In the genomic region with DNA sequence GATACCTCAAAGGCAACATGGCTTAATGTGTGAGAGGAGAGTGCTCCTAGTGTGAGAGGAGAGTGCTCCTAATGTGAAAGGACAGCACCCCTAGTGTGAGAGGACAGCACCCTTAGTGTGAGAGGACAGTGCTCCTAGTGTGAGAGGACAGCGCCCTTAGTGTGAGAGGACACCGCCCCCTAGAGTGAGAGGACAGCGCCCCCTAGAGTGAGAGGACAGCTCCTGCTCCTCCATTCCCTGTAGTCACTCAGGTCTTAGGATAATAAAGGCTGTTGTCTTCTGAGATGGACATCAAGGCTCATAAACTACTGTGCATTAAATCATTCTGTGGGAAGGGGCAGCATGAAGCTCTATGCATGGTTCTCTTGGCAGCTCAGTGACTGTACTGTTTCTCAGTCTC, we compare ENCODE assay signal across 9 mouse cellular contexts. TPM values are rescaled to one million over a fixed set of nuclear protein-coding genes. Genes with fewer than 3 reads are reported as not detected.
DNase-seq lines count a peak whose midpoint lies in the region; ATAC-seq and TF ChIP-seq lines count a peak whose summit lies in the region.
"Had no signal": no experiment of that assay in that cellular context is flagged by ENCODE, and none has a peak within 500 bp of the region (broad histone marks: within the 10 kb centered on the region; RNA-seq: fewer than 3 reads in every experiment).

No protein-coding gene starts in this region.

- peak; percentile 76 for TF ChIP-seq CTCF in hindbrain, postnatal 0 days (IDR thresholded peaks at IDR 0.05; ENCODE audit: low read depth)

- H3K4me2 ChIP-seq in hindbrain, postnatal 0 days (ENCODE audit: low read depth, low read length) = no peak overlapping the region
- no peak overlapping the region for H3K4me2 ChIP-seq in hindbrain, embryonic 13.5 days
- H3K4me2 ChIP-seq in kidney, embryonic 16.5 days (replicated peaks; ENCODE audit: low read depth, low read length) = no peak overlapping the region

- H3K4me1 ChIP-seq in hindbrain, postnatal 0 days (ENCODE audit: insufficient read depth, low read length) = no peaks in the 10 kb centered on the region
- no peaks in the 10 kb centered on the region for H3K4me1 ChIP-seq in hindbrain, embryonic 13.5 days (replicated peaks)
- H3K4me1 ChIP-seq in kidney, embryonic 16.5 days (ENCODE audit: insufficient read depth, low read length) = no peaks in the 10 kb centered on the region

- 18% methylated on average over 3 of the region's 3 CpGs for WGBS in hindbrain, postnatal 0 days
- 17% methylated on average over 3 of the region's 3 CpGs for WGBS in hindbrain, embryonic 13.5 days
- WGBS in kidney, embryonic 16.5 days = 11% methylated on average over 3 of the region's 3 CpGs

- no peaks in the 10 kb centered on the region for H3K27me3 ChIP-seq in hindbrain, postnatal 0 days (ENCODE audit: insufficient read depth, low read length)
- H3K27me3 ChIP-seq in hindbrain, embryonic 13.5 days = peaks cover 4% of the 10 kb centered on the region; the same call in 1 of the 2 replicates
- H3K27me3 ChIP-seq in kidney, embryonic 16.5 days (ENCODE audit: insufficient read depth, low read length) = no peaks in the 10 kb centered on the region

- no peak overlapping the region for H3K4me3 ChIP-seq in hindbrain, postnatal 0 days (ENCODE audit: low read length)
- no peak overlapping the region for H3K4me3 ChIP-seq in hindbrain, embryonic 13.5 days
- H3K4me3 ChIP-seq in kidney, embryonic 16.5 days (ENCODE audit: low read length) = no peak overlapping the region

- no peaks in the 10 kb centered on the region for H3K9me3 ChIP-seq in hindbrain, postnatal 0 days (ENCODE audit: low read length)
- no peaks in the 10 kb centered on the region for H3K9me3 ChIP-seq in hindbrain, embryonic 13.5 days
- H3K9me3 ChIP-seq in kidney, embryonic 16.5 days (ENCODE audit: low read length) = no peaks in the 10 kb centered on the region

- H3K27ac ChIP-seq in hindbrain, postnatal 0 days = no peak overlapping the region
- no peak overlapping the region for H3K27ac ChIP-seq in hindbrain, embryonic 13.5 days
- H3K27ac ChIP-seq in kidney, embryonic 16.5 days (ENCODE audit: low read length) = no peak overlapping the region

- H3K9ac ChIP-seq in hindbrain, postnatal 0 days (replicated peaks; ENCODE audit: low read length) = no peak overlapping the region
- H3K9ac ChIP-seq in hindbrain, embryonic 13.5 days = no peak overlapping the region
- H3K9ac ChIP-seq in kidney, embryonic 16.5 days (replicated peaks; ENCODE audit: low read length) = no peak overlapping the region

- ATAC-seq in hindbrain, postnatal 0 days = peak; percentile 52
- ATAC-seq in hindbrain, embryonic 13.5 days (ENCODE audit: low FRiP score) = no peak
- ATAC-seq in kidney, embryonic 16.5 days (ENCODE audit: low FRiP score, low TSS enrichment) = 0 out of 2 replicates have a peak, but pooled peaks have one; percentile 5

- peak; percentile 54 for DNase-seq in hindbrain, postnatal 0 days (ENCODE audit: low spot score)
- peak; percentile 8 for DNase-seq in MEL-GATA-1-ER (ENCODE audit: extremely low read depth, low read depth)
- peak; percentile 43 for DNase-seq in cerebellum, adult 8-10 months
- peak; percentile 72 for DNase-seq in skeletal muscle tissue, adult 2 months (ENCODE audit: low read depth, low spot score)
- no peak for DNase-seq in frontal cortex, postnatal 14 days (ENCODE audit: low spot score in 2 of 2)
- DNase-seq in urinary bladder, postnatal 4 days (ENCODE audit: low spot score in 2 of 2) = no peak

- H3K36me3 ChIP-seq in hindbrain, postnatal 0 days (ENCODE audit: insufficient read depth, low read length) = no peaks in the 10 kb centered on the region
- H3K36me3 ChIP-seq in hindbrain, embryonic 13.5 days = no peaks in the 10 kb centered on the region
- H3K36me3 ChIP-seq in kidney, embryonic 16.5 days (ENCODE audit: insufficient read depth, low read length) = no peaks in the 10 kb centered on the region

RNA-seq across cellular contexts. Expression of a gene that starts 12.1 kb away (rescaled TPM):
- 29.0 and 30.6 TPM in 2 replicates for total RNA-seq in hindbrain, postnatal 0 days (2014; rRNA removed)
- 15.1 and 16.9 TPM in 2 replicates for polyA plus RNA-seq in hindbrain, postnatal 0 days (2015; fragmentation: Nextera tagmentation; extraction: Ambion mirVana)
- 5.2 and 6.3 TPM in 2 replicates for polyA plus RNA-seq in hindbrain, embryonic 13.5 days (2015; fragmentation: Nextera tagmentation; extraction: Ambion mirVana)
- polyA plus RNA-seq in kidney, embryonic 16.5 days (2015; fragmentation: Nextera tagmentation; extraction: Ambion mirVana) = 3.9 and 4.0 TPM in 2 replicates

RNA-seq across cellular contexts. Expression of a gene that starts 15.1 kb away (rescaled TPM):
- total RNA-seq in hindbrain, postnatal 0 days (2014; rRNA removed) = not detected in 2 replicates
- polyA plus RNA-seq in hindbrain, postnatal 0 days (2015; fragmentation: Nextera tagmentation; extraction: Ambion mirVana) = not detected in 2 replicates
- polyA plus RNA-seq in hindbrain, embryonic 13.5 days (2015; fragmentation: Nextera tagmentation; extraction: Ambion mirVana) = not detected in 2 replicates
- 12.0 and 17.1 TPM in 2 replicates for polyA plus RNA-seq in kidney, embryonic 16.5 days (2015; fragmentation: Nextera tagmentation; extraction: Ambion mirVana)

RNA-seq across cellular contexts. Expression of a gene that starts 21.8 kb away (rescaled TPM):
- total RNA-seq in hindbrain, postnatal 0 days (2014; rRNA removed) = 70.9 and 97.6 TPM in 2 replicates
- 292 and 298 TPM in 2 replicates for polyA plus RNA-seq in hindbrain, postnatal 0 days (2015; fragmentation: Nextera tagmentation; extraction: Ambion mirVana)
- polyA plus RNA-seq in hindbrain, embryonic 13.5 days (2015; fragmentation: Nextera tagmentation; extraction: Ambion mirVana) = 281 and 286 TPM in 2 replicates
- polyA plus RNA-seq in kidney, embryonic 16.5 days (2015; fragmentation: Nextera tagmentation; extraction: Ambion mirVana) = 227 and 234 TPM in 2 replicates

RNA-seq across cellular contexts. Expression of a gene that starts 23.0 kb away (rescaled TPM):
- total RNA-seq in hindbrain, postnatal 0 days (2014; rRNA removed) = 22.6 and 24.8 TPM in 2 replicates
- 21.0 and 29.2 TPM in 2 replicates for polyA plus RNA-seq in hindbrain, postnatal 0 days (2015; fragmentation: Nextera tagmentation; extraction: Ambion mirVana)
- polyA plus RNA-seq in hindbrain, embryonic 13.5 days (2015; fragmentation: Nextera tagmentation; extraction: Ambion mirVana) = 16.6 and 19.3 TPM in 2 replicates
- polyA plus RNA-seq in kidney, embryonic 16.5 days (2015; fragmentation: Nextera tagmentation; extraction: Ambion mirVana) = 17.7 and 20.5 TPM in 2 replicates

RNA-seq across cellular contexts. Expression of a gene that starts 43.6 kb away (rescaled TPM):
- not detected in 2 replicates for total RNA-seq in hindbrain, postnatal 0 days (2014; rRNA removed)
- polyA plus RNA-seq in hindbrain, postnatal 0 days (2015; fragmentation: Nextera tagmentation; extraction: Ambion mirVana) = not detected in 2 replicates
- polyA plus RNA-seq in hindbrain, embryonic 13.5 days (2015; fragmentation: Nextera tagmentation; extraction: Ambion mirVana) = not detected in 2 replicates
- polyA plus RNA-seq in kidney, embryonic 16.5 days (2015; fragmentation: Nextera tagmentation; extraction: Ambion mirVana) = not detected in 2 replicates
- polyA plus RNA-seq: liver, embryonic 16.5 days had no signal

Comparison
In these comparisons a context has a peak if more than half of its experiments do, and no peak if none do; other contexts are left out.
1. DNase-seq: peak in hindbrain, postnatal 0 days (single experiment), MEL-GATA-1-ER (single experiment), cerebellum, adult 8-10 months (single experiment) and skeletal muscle tissue, adult 2 months (single experiment); none in frontal cortex, postnatal 14 days (0 of 2) and urinary bladder, postnatal 4 days (0 of 2).
2. RNA of a gene that starts 15.1 kb away (polyA plus RNA-seq): 12.0 to 17.1 TPM in kidney, embryonic 16.5 days; not detected in hindbrain, postnatal 0 days and not detected in hindbrain, embryonic 13.5 days; every median in the first group is over 10 times any median in the second.